Mouse (Mus musculus) lung, embryonic 14.5 days (tissue): Measurements from ENCODE around the gene Cela1. TPM values are rescaled to one million over a fixed set of nuclear protein-coding genes. Genes with fewer than 3 reads are reported as not detected.

Experiments
- ATAC-seq: fragments of 200-750 bp; cut with Nextera tagmentation; 2 replicates; pipeline ENCODE4 v1.8.0; 2017; ENCODE audit warnings: mild to moderate bottlenecking, moderate TSS enrichment, moderate library complexity; ENCODE audit not compliant: insufficient read depth
- DNase-seq: peaks from one replicate; pipeline ENCODE4 v3.0.0-alpha.2; 2015
- H3K27ac ChIP-seq: fragments of 300-500 bp; sonication (generic); 2 replicates; pipeline ENCODE4 v1.5.1; 2014; ENCODE audit warnings: low read depth, mild to moderate bottlenecking, moderate library complexity
- H3K27me3 ChIP-seq: fragments of 300-500 bp; sonication (generic); 2 replicates; pipeline ENCODE4 v1.6.1; 2014; ENCODE audit warnings: low read length, control low read depth; ENCODE audit not compliant: insufficient read depth
- H3K36me3 ChIP-seq: fragments of 300-500 bp; sonication (generic); 2 replicates; pipeline ENCODE4 v1.6.1; 2014; ENCODE audit warnings: control low read depth; ENCODE audit not compliant: insufficient read depth
- H3K4me1 ChIP-seq: fragments of 300-500 bp; sonication (generic); 2 replicates; pipeline ENCODE4 v1.6.1; 2014; ENCODE audit warnings: antibody characterized with exemption, control low read depth; ENCODE audit not compliant: insufficient read depth
- H3K4me2 ChIP-seq: fragments of 300-500 bp; sonication (generic); 2 replicates; pipeline ENCODE4 v1.6.1; 2014; ENCODE audit warnings: mild to moderate bottlenecking
- H3K4me3 ChIP-seq: fragments of 300-500 bp; sonication (generic); 2 replicates; pipeline ENCODE4 v1.5.1; 2014; ENCODE audit warnings: low read depth, low read length
- H3K9ac ChIP-seq: fragments of 300-500 bp; sonication (generic); 2 replicates; pipeline ENCODE4 v1.6.1; 2014
- H3K9me3 ChIP-seq: fragments of 300-500 bp; sonication (generic); 2 replicates; pipeline ENCODE4 v1.6.1; 2016; ENCODE audit warnings: low read depth, low read length, control low read depth
- CTCF ChIP-seq: IDR thresholded peaks from 2 replicates; pipeline ENCODE4 v1.5.1; 2016; ENCODE audit warnings: antibody characterized with exemption, low read depth
- whole genome bisulfite sequencing: fragments of 180-500 bp; shearing (Covaris S2); extraction: QIAGEN DNeasy Blood & Tissue Kit; methylation state at CpG from one replicate; pipeline ENCODE4 v1.1.7; 2014; 5-methylcytosine and 5-hydroxymethylcytosine counted together
- microRNA-seq: library from miRNA; unstranded; fragments of <30 nt; microRNA quantifications from one replicate; pipeline ENCODE4, GENCODE M21; 2016; ENCODE audit warnings: borderline number of aligned reads
- polyA plus RNA-seq: library from polyadenylated mRNA; unstranded; fragments of >200 nt; fragmentation: Nextera tagmentation; extraction: Ambion mirVana; gene quantifications from 2 replicates; pipeline ENCODE4 v1.2.1, GENCODE M21; 2014

Cela1 gene
- polyA plus RNA-seq, 1 experiment from 2014 or later: 0.97 TPM

DNA sequence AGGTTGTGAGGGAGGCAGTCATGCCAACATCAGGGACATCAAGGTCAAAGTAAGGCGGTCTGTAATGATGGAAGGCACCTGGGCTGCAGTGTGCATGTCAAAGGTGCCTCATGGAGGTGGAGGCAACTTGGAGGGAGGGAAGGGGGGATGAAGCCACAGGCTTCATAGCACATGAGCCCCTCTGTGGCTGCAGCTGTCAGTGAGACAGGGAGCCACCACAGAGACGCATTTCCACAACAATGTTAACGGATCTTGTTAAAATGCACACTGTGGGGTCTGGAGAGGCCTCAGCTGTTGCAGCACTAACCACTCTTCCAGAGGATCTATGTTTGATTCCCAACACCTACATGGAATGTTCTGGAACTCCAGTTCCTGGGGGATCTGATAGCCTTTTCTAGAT, 57.6 kb downstream of the Cela1 start:
- H3K9ac ChIP-seq: no peak overlapping the region
- WGBS: 65% methylated on average over 3 of the region's 3 CpGs

DNA sequence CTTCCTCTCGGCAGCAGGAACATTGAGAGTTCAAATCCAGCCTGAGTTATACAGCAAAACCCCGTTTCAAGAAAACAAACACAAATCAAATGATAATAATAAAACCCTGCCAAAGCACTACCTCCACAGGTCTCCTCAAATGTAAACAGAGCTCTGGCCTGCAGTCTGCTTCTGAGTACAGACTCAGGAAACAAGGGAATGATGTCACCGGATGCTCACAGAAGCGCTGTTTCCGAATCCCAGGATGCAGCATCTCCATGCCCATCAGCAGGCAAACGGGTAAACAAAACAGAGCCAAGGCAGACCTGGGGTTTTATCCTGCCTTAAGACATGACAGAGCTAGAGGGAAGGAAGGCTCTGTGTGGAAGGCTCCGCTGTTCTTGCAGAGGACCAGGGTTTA, 58.9 kb downstream of the Cela1 start:
- no peaks in the 10 kb centered on the region for H3K4me1 ChIP-seq
- H3K36me3 ChIP-seq: no peaks in the 10 kb centered on the region
- TF ChIP-seq CTCF: no peak
- WGBS: 43% methylated on average over 7 of the region's 7 CpGs
- peak; percentile 68 for DNase-seq
- no peak overlapping the region for H3K27ac ChIP-seq
- no peak overlapping the region for H3K9ac ChIP-seq
- no peak for ATAC-seq
- no peak overlapping the region for H3K4me3 ChIP-seq
- H3K9me3 ChIP-seq: no peaks in the 10 kb centered on the region
- H3K27me3 ChIP-seq: no peaks in the 10 kb centered on the region
- H3K4me2 ChIP-seq: no peak overlapping the region

More for the DNA sequence above, 57.6 kb downstream of the Cela1 start:
- H3K36me3 ChIP-seq: no peaks in the 10 kb centered on the region
- peaks cover 10% of the 10 kb centered on the region for H3K27me3 ChIP-seq
- no peak overlapping the region for H3K4me2 ChIP-seq
- TF ChIP-seq CTCF: no peak
- no peak for ATAC-seq
- no peaks in the 10 kb centered on the region for H3K9me3 ChIP-seq
- no peak for DNase-seq
- H3K4me3 ChIP-seq: no peak overlapping the region
- no peak overlapping the region for H3K27ac ChIP-seq
- H3K4me1 ChIP-seq: no peaks in the 10 kb centered on the region

DNA sequence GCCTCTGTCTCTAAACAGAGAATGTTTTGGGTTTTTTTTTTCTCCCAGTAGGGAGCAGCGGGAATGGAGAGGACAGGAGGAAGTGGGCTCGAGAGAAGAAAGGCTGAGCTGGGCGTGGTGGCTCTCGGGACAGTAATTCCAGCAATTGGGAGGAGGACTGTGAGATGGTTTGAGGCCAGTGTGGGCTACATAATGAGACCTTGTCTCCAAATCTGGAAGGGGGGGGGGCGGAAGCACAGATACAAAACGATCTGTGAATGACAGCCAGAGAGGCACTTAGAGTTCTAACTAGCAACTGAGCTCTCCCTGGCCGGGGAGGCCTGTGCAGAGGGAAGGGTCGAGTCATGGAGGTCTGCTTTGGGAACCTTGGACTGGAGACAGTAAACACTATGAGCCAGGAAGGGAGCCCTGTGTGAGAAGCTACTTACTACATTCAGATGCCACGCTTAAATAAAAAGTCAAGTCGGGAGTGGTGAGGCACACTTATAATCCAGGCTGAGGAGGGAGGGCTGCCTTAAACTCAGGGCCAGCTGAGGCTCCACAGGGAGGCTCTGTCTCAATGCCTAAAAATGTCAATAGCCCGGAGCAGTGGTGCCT, 59.8 kb downstream of the Cela1 start:
- Histone ChIP-seq H3K9ac (no peak overlapping the region), H3K36me3 (no peaks in the 10 kb centered on the region), H3K4me2 (peak overlapping the region; percentile 8; the same call in 1 of the 2 replicates), H3K27ac (peak overlapping the region; percentile 21; the same call in 1 of the 2 replicates), H3K4me1 (no peaks in the 10 kb centered on the region), H3K4me3 (no peak overlapping the region), H3K9me3 (no peaks in the 10 kb centered on the region), H3K27me3 (no peaks in the 10 kb centered on the region)
- DNase-seq (peak; percentile 27), ATAC-seq (no peak)
- no peak for TF ChIP-seq CTCF
- 8% methylated on average over 11 of the region's 11 CpGs for WGBS

DNA sequence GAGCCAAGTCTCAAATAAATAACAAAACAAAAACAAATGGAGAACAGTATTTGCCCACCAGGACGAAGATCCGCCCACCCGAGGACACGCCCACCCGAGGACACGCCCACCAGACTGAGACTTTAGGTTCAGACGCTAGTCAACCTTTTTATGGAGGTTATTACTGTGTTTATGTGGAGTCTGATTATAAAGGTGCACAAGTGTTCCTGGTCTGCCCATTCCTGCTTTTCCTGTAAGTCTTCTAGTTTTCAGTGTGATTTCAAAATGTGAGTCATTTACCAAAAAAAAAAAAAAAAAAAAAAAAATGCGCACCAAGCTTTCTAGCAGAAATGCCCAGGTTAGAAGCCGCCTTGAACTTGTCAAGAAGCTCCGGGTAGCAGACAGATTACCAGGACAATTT, 60.4 kb downstream of the Cela1 start:
- Histone ChIP-seq H3K4me3 (no peak overlapping the region), H3K27me3 (no peaks in the 10 kb centered on the region), H3K9me3 (no peaks in the 10 kb centered on the region), H3K27ac (no peak overlapping the region), H3K4me1 (no peaks in the 10 kb centered on the region), H3K4me2 (no peak overlapping the region), H3K9ac (no peak overlapping the region), H3K36me3 (no peaks in the 10 kb centered on the region)
- no peak for TF ChIP-seq CTCF
- WGBS: 23% methylated on average over 10 of the region's 10 CpGs
- ATAC-seq (no peak), DNase-seq (no peak)

DNA sequence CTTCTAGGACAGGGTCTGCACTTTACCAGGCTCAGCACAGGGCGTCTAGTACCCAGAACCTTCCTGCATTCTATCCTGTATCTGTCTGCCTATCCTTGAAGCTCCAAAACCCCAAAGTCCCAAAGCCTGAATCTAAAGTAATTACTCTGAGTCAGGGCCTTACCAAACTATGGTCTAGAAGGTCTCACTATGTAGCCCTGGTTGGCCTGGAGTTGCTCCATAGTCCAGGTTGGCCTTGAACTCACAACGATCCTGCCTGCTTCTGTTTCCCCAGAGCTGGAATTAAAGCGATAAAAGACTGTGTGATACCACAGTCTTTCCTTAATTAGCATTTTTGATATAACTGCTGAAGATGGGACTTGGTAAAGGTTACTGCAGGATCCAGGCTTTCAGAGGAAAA, 63.3 kb downstream of the Cela1 start:
- WGBS: 90% methylated on average over 3 of the region's 3 CpGs
- H3K36me3 ChIP-seq: peaks cover 14% of the 10 kb centered on the region
- no peaks in the 10 kb centered on the region for H3K4me1 ChIP-seq
- no peak overlapping the region for H3K4me2 ChIP-seq
- H3K4me3 ChIP-seq: no peak overlapping the region
- DNase-seq: no peak
- no peaks in the 10 kb centered on the region for H3K27me3 ChIP-seq
- no peak for TF ChIP-seq CTCF
- no peak overlapping the region for H3K27ac ChIP-seq
- no peak for ATAC-seq
- H3K9ac ChIP-seq: no peak overlapping the region
- H3K9me3 ChIP-seq: no peaks in the 10 kb centered on the region

Small RNAs within 50 kb of the gene (microRNA-seq; reads per million reads assigned to microRNA genes)
- not detected for gene Mir6961

Other genes starting within 250 kb of the Cela1 start
- gene Letmd1, start 218.9 kb downstream of the Cela1 start, polyA plus RNA-seq: 20.6 and 22.9 TPM in 2 replicates
- gene Csrnp2, start 192.4 kb downstream of the Cela1 start, polyA plus RNA-seq: 15.7 and 18.0 TPM in 2 replicates
- 23.0 and 25.5 TPM in 2 replicates for gene Tfcp2, start 135.9 kb downstream of the Cela1 start, polyA plus RNA-seq
- 6.5 and 7.6 TPM in 2 replicates for gene Pou6f1, start 87.9 kb downstream of the Cela1 start, polyA plus RNA-seq
- gene Dazap2, start 72.6 kb downstream of the Cela1 start, polyA plus RNA-seq: 210 and 231 TPM in 2 replicates
- gene Smagp, start 51.0 kb downstream of the Cela1 start, polyA plus RNA-seq: 9.5 and 11.9 TPM in 2 replicates
- 4.8 TPM in 2 replicates for gene Bin2, start 18.4 kb downstream of the Cela1 start, polyA plus RNA-seq
- 0.07 and 0.25 TPM in 2 replicates for gene Galnt6, start 41.5 kb upstream of the Cela1 start, polyA plus RNA-seq
- gene Slc4a8, start 73.8 kb upstream of the Cela1 start, polyA plus RNA-seq: 1.6 and 2.5 TPM in 2 replicates
- gene Scn8a, start 181.9 kb upstream of the Cela1 start, polyA plus RNA-seq: 1.3 and 2.6 TPM in 2 replicates